Mouse (Mus musculus) adrenal gland, postnatal 4 days (tissue): ENCODE data around the gene Cdkl5. TPM values are rescaled to one million over a fixed set of nuclear protein-coding genes. Genes with fewer than 3 reads are reported as not detected.

Experiments
- DNase-seq, 2 experiments: peaks; one replicate each; pipeline ENCODE4 v3.0.0; 2021 to 2022; ENCODE audit warnings: low spot score in 2 of 2, mixed read lengths in 2 of 2
- long read RNA-seq, 2 experiments: library from polyadenylated mRNA; stranded (forward); transcript quantifications; one replicate each; pipeline ENCODE4 v2.0.0; 2021
- total RNA-seq, 2 experiments: library from RNA; stranded (reverse); gene quantifications; 2 replicates each; pipeline ENCODE4 v1.2.3; 2021

The Cdkl5 gene
- total RNA-seq: 10 to 100 TPM; 12.2 to 15.2 TPM
- long read RNA-seq, experiment 1: 0 reads
- long read RNA-seq, experiment 2, partial matches to known transcripts: 1 of 2 reads
- long read RNA-seq, experiment 2, other reads (novel, unspliced or antisense): 1 of 2 reads

- DNase-seq: peak; percentile 68 to 83
These were observed at the start of gene Cdkl5 for GRCm38 (mm10) chrX:160994543-160995121. Gene Cdkl5 (minus strand): TSS chrX:160994704.

- no peak for DNase-seq
These were observed 38.8 kb upstream of the Cdkl5 start for GRCm38 (mm10) chrX:161033235-161033803.

GRCm38 (mm10) chrX:161032423-161032822, 37.9 kb upstream of the Cdkl5 start:
- no peak for DNase-seq

GRCm38 (mm10) chrX:161030233-161030632, 35.7 kb upstream of the Cdkl5 start:
- DNase-seq: no peak

- no peak for DNase-seq
These were observed 30.0 kb upstream of the Cdkl5 start for GRCm38 (mm10) chrX:161024475-161024874.

- no peak for DNase-seq
These were observed 27.0 kb upstream of the Cdkl5 start for GRCm38 (mm10) chrX:161021548-161021947.

- no peak for DNase-seq
These were observed 23.7 kb upstream of the Cdkl5 start for GRCm38 (mm10) chrX:161018179-161018578.

- no peak for DNase-seq
These were observed 11.8 kb upstream of the Cdkl5 start for GRCm38 (mm10) chrX:161006272-161006671.

GRCm38 (mm10) chrX:160996051-160996450, 1.5 kb upstream of the Cdkl5 start:
- DNase-seq: no peak

- DNase-seq: peak; percentile 4 to 6
These were observed 695 bp upstream of the Cdkl5 start for GRCm38 (mm10) chrX:160995131-160995667.

- peak in 1 of 2 experiments; percentile 4 for DNase-seq
These were observed 560 bp downstream of the Cdkl5 start for GRCm38 (mm10) chrX:160993749-160994539.

- no peak for DNase-seq
These were observed 1.8 kb downstream of the Cdkl5 start for GRCm38 (mm10) chrX:160992703-160993102.

GRCm38 (mm10) chrX:160990276-160990675, 4.2 kb downstream of the Cdkl5 start:
- DNase-seq: no peak

- DNase-seq: no peak
These were observed 16.6 kb downstream of the Cdkl5 start for GRCm38 (mm10) chrX:160977919-160978318.

- DNase-seq: no peak
These were observed 22.4 kb downstream of the Cdkl5 start for GRCm38 (mm10) chrX:160971991-160972545.

- no peak for DNase-seq
These were observed 35.8 kb downstream of the Cdkl5 start for GRCm38 (mm10) chrX:160958593-160959131.

- no peak for DNase-seq
These were observed 44.9 kb downstream of the Cdkl5 start for GRCm38 (mm10) chrX:160949583-160949982.

GRCm38 (mm10) chrX:160944722-160945121, 49.8 kb downstream of the Cdkl5 start:
- no peak for DNase-seq

GRCm38 (mm10) chrX:160935541-160935940, 59.0 kb downstream of the Cdkl5 start:
- DNase-seq: no peak

- no peak for DNase-seq
These were observed 63.8 kb downstream of the Cdkl5 start for GRCm38 (mm10) chrX:160930656-160931055.

GRCm38 (mm10) chrX:160928870-160929269, 65.6 kb downstream of the Cdkl5 start:
- DNase-seq: no peak
